Mouse (Mus musculus) cerebellum, postnatal 14 days (tissue): ENCODE results near the gene Afg1l.
A peak's percentile ranks its signal among the peaks of the same experiment; 100 is the strongest.

Experiments used
- DNase-seq, 2 experiments: peaks; one replicate each; pipeline ENCODE4 v3.0.0; 2021; ENCODE audit warnings: mixed read lengths in 2 of 2

Gene Afg1l

DNA sequence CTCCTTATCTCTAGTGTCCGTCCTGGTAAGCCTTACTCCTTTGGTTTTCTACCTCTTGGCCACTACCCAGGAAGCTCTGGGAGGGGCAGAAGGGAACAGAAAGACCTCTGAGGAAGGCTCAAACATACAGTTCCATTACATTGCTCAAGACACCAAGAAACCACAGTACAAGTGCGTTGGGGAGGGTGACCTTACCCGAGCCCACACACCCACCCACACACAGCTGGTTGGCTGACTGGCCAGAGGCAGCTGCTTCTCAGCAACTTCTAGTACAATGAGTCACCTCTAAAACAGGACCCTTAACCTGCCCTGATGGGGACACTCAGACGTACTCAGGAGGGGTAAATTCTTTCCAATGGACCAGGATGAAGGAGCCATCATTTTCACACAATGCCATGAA, 184.5 kb downstream of the Afg1l start:
- DNase-seq = no peak

GRCm38 (mm10) chr10:42291360-42291759, 187.0 kb downstream of the Afg1l start:
- DNase-seq = peak; percentile 76 to 86

GRCm38 (mm10) chr10:42287666-42288065, 190.7 kb downstream of the Afg1l start:
- no peak for DNase-seq

DNA sequence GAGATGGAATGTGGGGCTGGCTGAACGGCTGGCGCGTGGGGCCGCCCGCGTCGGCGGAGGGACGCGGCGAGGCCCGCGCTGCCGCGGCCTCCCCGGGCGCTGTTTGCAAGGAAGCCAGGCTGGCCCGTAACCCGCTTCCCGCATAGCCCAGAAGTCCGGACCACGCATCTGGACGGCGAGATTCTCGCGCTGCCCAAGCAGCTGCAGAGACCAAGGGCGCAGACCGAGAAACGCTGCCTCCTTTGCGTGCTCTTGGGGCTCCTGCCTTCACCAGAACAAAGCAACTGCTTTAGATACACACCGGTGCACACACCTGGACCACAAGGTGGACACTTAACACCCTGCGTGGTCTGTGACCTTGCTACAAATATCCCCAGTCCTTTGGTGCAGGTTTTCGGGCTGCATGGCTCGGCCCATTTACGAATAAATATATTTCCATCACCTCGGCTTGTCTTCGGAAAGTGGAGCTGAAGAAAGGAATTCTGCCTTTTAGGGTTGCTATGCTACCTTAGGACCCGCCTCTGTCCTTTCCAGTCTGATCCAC, 200.0 kb downstream of the Afg1l start:
- DNase-seq = no peak

DNA sequence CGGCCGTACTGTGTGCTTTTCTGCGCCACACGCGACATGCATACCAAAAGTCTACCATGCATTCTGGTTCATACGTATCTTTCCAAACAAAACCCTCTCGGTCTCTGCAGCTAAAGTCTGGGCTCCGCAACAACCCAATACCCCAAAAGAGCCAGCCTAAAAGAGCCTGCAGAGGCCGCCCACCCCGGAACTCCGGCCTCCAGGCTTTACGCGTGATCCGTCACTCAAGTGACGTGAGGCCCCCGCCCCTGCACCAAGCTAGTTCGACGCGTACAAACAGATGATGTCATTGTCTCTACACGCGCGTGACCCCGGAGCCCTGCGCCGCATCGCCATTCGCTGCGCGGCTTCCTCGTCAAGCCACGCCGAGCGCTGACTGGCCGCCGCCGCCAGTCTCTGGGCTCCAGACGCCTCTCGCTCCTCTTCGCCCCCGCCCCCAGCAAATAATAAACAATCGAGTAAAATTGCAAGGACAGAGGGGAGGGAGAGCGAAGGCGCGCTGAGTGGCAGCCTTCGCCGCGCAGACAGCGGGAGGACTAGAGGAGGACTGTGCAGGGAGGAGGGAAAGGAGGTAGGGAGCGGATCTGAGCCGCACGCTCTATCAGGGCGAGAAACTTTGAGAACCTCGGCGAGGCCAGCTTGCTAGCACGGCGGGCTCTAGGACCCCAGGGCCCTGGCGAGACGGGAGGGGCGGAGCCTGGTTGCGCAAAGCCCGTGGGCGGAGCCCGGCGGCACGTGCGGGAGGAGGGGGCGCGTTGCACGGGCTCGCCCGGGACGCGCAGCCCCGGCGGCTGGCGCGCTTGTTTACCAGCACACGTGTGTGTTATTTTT, 200.7 kb downstream of the Afg1l start:
- DNase-seq = peak; percentile 97 to 98

- peak; percentile 86 to 92 for DNase-seq
Measured at GRCm38 (mm10) chr10:42276507-42277345, 201.6 kb downstream of the Afg1l start, which contains the start of gene Foxo3. Gene Foxo3, minus strand, starts transcription at chr10:42276755.

- DNase-seq = no peak
Measured at GRCm38 (mm10) chr10:42275871-42276501, 202.4 kb downstream of the Afg1l start.

- peak; percentile 64 to 67 for DNase-seq
Measured at GRCm38 (mm10) chr10:42275401-42275870, 202.9 kb downstream of the Afg1l start.

DNA sequence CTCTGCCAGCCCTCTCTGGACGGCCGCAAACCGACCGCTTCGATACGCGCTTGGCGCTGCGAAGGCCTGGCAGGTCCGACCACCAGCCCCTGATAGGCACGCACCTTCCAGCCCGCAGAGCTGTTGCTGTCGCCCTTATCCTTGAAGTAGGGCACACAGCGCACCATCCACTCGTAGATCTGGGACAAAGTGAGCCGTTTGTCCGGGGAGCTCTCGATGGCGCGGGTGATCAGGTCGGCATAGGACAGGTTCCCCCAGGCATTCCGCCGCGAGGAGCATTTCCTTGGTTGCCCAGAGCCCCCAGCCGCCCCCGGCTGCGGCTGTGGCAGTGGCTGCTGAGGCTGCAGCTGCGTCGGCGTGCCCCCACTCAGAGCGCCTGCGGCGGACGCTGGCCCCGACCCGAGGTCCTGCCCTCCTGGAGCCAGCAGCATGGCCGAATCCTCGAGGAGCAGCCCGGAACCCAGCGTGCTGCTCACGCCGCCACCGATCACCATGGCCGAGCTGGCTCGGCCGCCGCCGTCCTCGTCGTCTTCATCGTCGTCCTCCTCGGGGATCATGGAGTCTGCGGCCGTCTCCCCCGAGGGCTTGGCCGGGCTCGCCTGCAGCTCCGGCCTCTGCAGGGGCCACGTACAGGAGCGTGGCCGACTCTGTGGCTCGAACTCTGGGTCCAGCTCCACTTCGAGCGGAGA, 203.5 kb downstream of the Afg1l start:
- peak; percentile 62 to 66 for DNase-seq

DNA sequence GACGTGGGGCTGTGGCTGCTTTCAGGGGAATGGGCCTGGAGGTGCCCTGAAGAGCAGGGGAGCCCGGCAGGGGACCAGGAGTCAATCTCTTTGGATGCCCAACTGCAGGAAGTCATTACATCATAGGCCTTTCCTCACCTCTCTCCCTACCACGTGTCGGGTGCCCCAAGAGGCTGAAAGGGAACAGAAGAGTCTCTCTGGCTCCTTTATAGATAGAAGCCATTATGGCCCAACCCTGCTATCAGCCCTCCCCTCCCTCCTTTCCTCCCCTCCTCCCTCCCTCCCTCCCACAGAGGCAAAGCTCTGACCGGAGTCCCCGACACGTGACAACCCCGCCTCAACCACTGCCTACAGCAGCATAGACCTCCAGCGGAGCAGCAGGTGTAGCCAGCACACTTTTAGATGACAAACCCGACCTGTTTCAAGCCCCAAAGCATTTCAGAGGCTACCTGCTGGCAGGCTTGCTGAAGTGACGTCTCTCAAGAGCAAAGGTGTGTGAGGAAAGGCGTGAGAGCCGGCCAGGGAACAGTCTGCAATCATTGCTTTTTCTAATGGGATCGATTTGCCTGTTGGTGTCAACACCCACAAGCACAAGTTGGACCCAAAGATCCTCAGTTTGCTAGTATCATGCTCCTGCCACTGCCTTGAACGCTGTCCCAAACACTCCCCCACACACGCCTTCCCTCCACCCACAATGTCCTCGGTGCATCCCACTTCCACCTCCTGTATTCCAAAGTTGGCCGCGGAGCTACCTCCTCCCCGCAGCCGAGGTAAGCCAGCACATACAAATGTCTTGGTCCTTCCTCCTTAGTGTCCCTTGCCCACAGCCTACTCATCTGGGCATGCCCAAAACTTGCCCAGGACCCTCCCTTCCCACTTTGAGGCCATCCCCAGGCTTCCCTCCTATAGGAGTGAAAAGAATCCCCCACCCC, 204.3 kb downstream of the Afg1l start:
- peak; percentile 43 to 52 for DNase-seq

- DNase-seq = no peak
Measured at GRCm38 (mm10) chr10:42273403-42273759, 205.0 kb downstream of the Afg1l start.

- no peak for DNase-seq
Measured at GRCm38 (mm10) chr10:42271454-42272230, 206.7 kb downstream of the Afg1l start.

- DNase-seq = no peak
Measured at GRCm38 (mm10) chr10:42270277-42271083, 207.9 kb downstream of the Afg1l start.

- DNase-seq = no peak
Measured at GRCm38 (mm10) chr10:42269281-42270025, 208.9 kb downstream of the Afg1l start.

- no peak for DNase-seq
Measured at GRCm38 (mm10) chr10:42267811-42268545, 210.4 kb downstream of the Afg1l start.

DNA sequence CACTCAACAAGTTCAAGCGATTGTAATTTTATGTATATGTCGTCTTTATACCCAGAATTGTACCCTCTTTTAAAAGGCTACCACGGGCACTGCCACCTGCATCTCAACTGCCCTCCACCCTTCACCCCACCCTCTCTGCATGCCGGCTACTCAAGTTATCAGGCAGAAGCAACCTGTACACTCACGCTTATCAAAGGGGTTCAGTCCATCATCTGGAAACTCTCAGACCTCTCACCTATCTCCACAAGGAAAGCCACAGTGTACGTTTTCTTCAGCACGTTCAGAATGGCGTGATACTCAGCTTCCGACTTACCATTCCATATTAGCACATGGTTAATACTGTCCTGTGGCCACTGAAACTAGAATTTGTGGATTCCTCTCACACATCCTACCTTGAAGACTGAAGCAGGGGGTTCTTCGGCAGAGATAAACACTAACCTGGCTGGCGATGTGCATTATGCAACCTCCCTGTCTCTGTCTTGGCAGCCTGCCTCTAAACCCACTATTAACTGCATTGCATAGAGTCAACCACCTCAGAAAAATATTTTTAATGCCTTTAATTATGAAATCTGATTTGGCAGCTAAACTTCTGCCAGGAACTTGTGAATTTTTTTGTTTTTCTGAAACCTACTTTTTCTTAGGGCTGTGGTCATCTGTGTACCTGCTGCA, 213.2 kb downstream of the Afg1l start:
- peak in 1 of 2 experiments; percentile 58 for DNase-seq

GRCm38 (mm10) chr10:42264195-42264594, 214.2 kb downstream of the Afg1l start:
- no peak for DNase-seq
